Mouse (Mus musculus): Measurements from ENCODE around the gene Mrpl23. TPM values are rescaled to one million over a fixed set of nuclear protein-coding genes. Genes with fewer than 3 reads are reported as not detected.

The Mrpl23 gene
- polyA plus RNA-seq, 1 experiment, result 73.3 TPM

- Histone ChIP-seq H3K27me3 (ENCODE audit: control insufficient read depth, insufficient read depth, insufficient read length) (no peaks in the 10 kb centered on the region), H3K36me3 (ENCODE audit: control insufficient read depth, insufficient read depth) (no peaks in the 10 kb centered on the region), H3K79me2 (ENCODE audit: control insufficient read depth, insufficient read depth) (no peaks in the 10 kb centered on the region), H3ac (ENCODE audit: control insufficient read depth, insufficient read length) (no peak overlapping the region), H3K4me2 (ENCODE audit: low read depth) (no peak overlapping the region), H3K4me3 (no peak overlapping the region)
- TF ChIP-seq REST (IDR thresholded peaks at IDR 0.05; ENCODE audit: insufficient read depth, insufficient read length), result no peak
- no peak for TF ChIP-seq POLR2A (IDR thresholded peaks at IDR 0.05; ENCODE audit: insufficient read length, low read depth)
- TF ChIP-seq POLR2AphosphoS2 (IDR thresholded peaks at IDR 0.05; ENCODE audit: insufficient read length, low read depth), result no peak
- TF ChIP-seq TCF3 (IDR thresholded peaks at IDR 0.05; ENCODE audit: insufficient read length, low read depth), result no peak
- TF ChIP-seq TCF12 (IDR thresholded peaks at IDR 0.05; ENCODE audit: insufficient read depth, poor library complexity, severe bottlenecking), result no peak
- TF ChIP-seq CEBPB (IDR thresholded peaks at IDR 0.05; ENCODE audit: insufficient read depth, poor library complexity, severe bottlenecking), result no peak
- TF ChIP-seq SRF (IDR thresholded peaks at IDR 0.05; ENCODE audit: control insufficient read depth, insufficient read length, low read depth), result no peak
- TF ChIP-seq MYOG (IDR thresholded peaks at IDR 0.05; ENCODE audit: control insufficient read depth in 1 of 3, insufficient read depth in 1 of 3, insufficient read length in 2 of 3, low read depth in 2 of 3), result peak in 1 of 3 experiments; percentile 33
- TF ChIP-seq E2F4 (IDR thresholded peaks at IDR 0.05; ENCODE audit: insufficient read depth), result no peak
- peak in 1 of 3 experiments; percentile 16 for TF ChIP-seq MYOD1 (IDR thresholded peaks at IDR 0.05; ENCODE audit: control insufficient read depth in 1 of 3, insufficient read length in 2 of 3, low read depth in 2 of 3)
Observed at GRCm38 (mm10) chr7:142559651-142560175, 27.2 kb downstream of the Mrpl23 start.

- H3K4me3 ChIP-seq, result no peak overlapping the region
- no peaks in the 10 kb centered on the region for H3K79me2 ChIP-seq (ENCODE audit: control insufficient read depth, insufficient read depth)
- no peak overlapping the region for H3ac ChIP-seq (ENCODE audit: control insufficient read depth, insufficient read length)
- H3K36me3 ChIP-seq (ENCODE audit: control insufficient read depth, insufficient read depth), result no peaks in the 10 kb centered on the region
- H3K4me2 ChIP-seq (ENCODE audit: low read depth), result no peak overlapping the region
- no peak for TF ChIP-seq MYOD1 (IDR thresholded peaks at IDR 0.05; ENCODE audit: control insufficient read depth in 1 of 3, insufficient read length in 2 of 3, low read depth in 2 of 3)
- no peak for TF ChIP-seq TCF3 (IDR thresholded peaks at IDR 0.05; ENCODE audit: insufficient read length, low read depth)
- TF ChIP-seq MAX (IDR thresholded peaks at IDR 0.05; ENCODE audit: low read depth), result no peak
- TF ChIP-seq SRF (IDR thresholded peaks at IDR 0.05; ENCODE audit: control insufficient read depth, insufficient read length, low read depth), result no peak
- TF ChIP-seq CEBPB (IDR thresholded peaks at IDR 0.05; ENCODE audit: insufficient read depth, poor library complexity, severe bottlenecking), result no peak
- no peak for TF ChIP-seq E2F4 (IDR thresholded peaks at IDR 0.05; ENCODE audit: insufficient read depth)
- no peak for TF ChIP-seq TCF12 (IDR thresholded peaks at IDR 0.05; ENCODE audit: insufficient read depth, poor library complexity, severe bottlenecking)
- no peak for TF ChIP-seq POLR2A (IDR thresholded peaks at IDR 0.05; ENCODE audit: insufficient read length, low read depth)
- no peak for TF ChIP-seq POLR2AphosphoS2 (IDR thresholded peaks at IDR 0.05; ENCODE audit: insufficient read length, low read depth)
- no peak for TF ChIP-seq USF1 (IDR thresholded peaks at IDR 0.05; ENCODE audit: low read depth)
- TF ChIP-seq REST (IDR thresholded peaks at IDR 0.05; ENCODE audit: insufficient read depth, insufficient read length), result no peak
- no peak for TF ChIP-seq MYOG (IDR thresholded peaks at IDR 0.05; ENCODE audit: control insufficient read depth in 1 of 3, insufficient read depth in 1 of 3, insufficient read length in 2 of 3, low read depth in 2 of 3)
- no peaks in the 10 kb centered on the region for H3K27me3 ChIP-seq (ENCODE audit: control insufficient read depth, insufficient read depth, insufficient read length)
Observed at GRCm38 (mm10) chr7:142560942-142561855, 28.7 kb downstream of the Mrpl23 start.

- peak; percentile 1 for TF ChIP-seq TCF12 (IDR thresholded peaks at IDR 0.05; ENCODE audit: insufficient read depth, poor library complexity, severe bottlenecking)
- no peak for TF ChIP-seq POLR2AphosphoS2 (IDR thresholded peaks at IDR 0.05; ENCODE audit: insufficient read length, low read depth)
- peak in 2 of 3 experiments; percentile 49 to 62 for TF ChIP-seq MYOD1 (IDR thresholded peaks at IDR 0.05; ENCODE audit: control insufficient read depth in 1 of 3, insufficient read length in 2 of 3, low read depth in 2 of 3)
- TF ChIP-seq E2F4 (IDR thresholded peaks at IDR 0.05; ENCODE audit: insufficient read depth), result no peak
- peak in 2 of 3 experiments; percentile 48 to 82 for TF ChIP-seq MYOG (IDR thresholded peaks at IDR 0.05; ENCODE audit: control insufficient read depth in 1 of 3, insufficient read depth in 1 of 3, insufficient read length in 2 of 3, low read depth in 2 of 3)
- no peak overlapping the region for H3K4me2 ChIP-seq (ENCODE audit: low read depth)
Observed at GRCm38 (mm10) chr7:142561856-142562404, 29.4 kb downstream of the Mrpl23 start.

GRCm38 (mm10) chr7:142563168-142563567 is 30.7 kb downstream of the Mrpl23 start:
- H3K27me3 ChIP-seq (ENCODE audit: control insufficient read depth, insufficient read depth, insufficient read length), result no peaks in the 10 kb centered on the region
- no peak overlapping the region for H3K4me2 ChIP-seq (ENCODE audit: low read depth)
- no peaks in the 10 kb centered on the region for H3K79me2 ChIP-seq (ENCODE audit: control insufficient read depth, insufficient read depth)
- no peak overlapping the region for H3K4me3 ChIP-seq
- no peaks in the 10 kb centered on the region for H3K36me3 ChIP-seq (ENCODE audit: control insufficient read depth, insufficient read depth)
- no peak overlapping the region for H3ac ChIP-seq (ENCODE audit: control insufficient read depth, insufficient read length)
- no peak for TF ChIP-seq MYOD1 (IDR thresholded peaks at IDR 0.05; ENCODE audit: control insufficient read depth in 1 of 3, insufficient read length in 2 of 3, low read depth in 2 of 3)
- no peak for TF ChIP-seq USF1 (IDR thresholded peaks at IDR 0.05; ENCODE audit: low read depth)
- peak in 1 of 3 experiments; percentile 8 for TF ChIP-seq MYOG (IDR thresholded peaks at IDR 0.05; ENCODE audit: control insufficient read depth in 1 of 3, insufficient read depth in 1 of 3, insufficient read length in 2 of 3, low read depth in 2 of 3)
- TF ChIP-seq REST (IDR thresholded peaks at IDR 0.05; ENCODE audit: insufficient read depth, insufficient read length), result no peak

More at GRCm38 (mm10) chr7:142561856-142562404, 29.4 kb downstream of the Mrpl23 start:
- no peaks in the 10 kb centered on the region for H3K79me2 ChIP-seq (ENCODE audit: control insufficient read depth, insufficient read depth)
- H3K4me3 ChIP-seq, result no peak overlapping the region
- no peaks in the 10 kb centered on the region for H3K36me3 ChIP-seq (ENCODE audit: control insufficient read depth, insufficient read depth)
- no peaks in the 10 kb centered on the region for H3K27me3 ChIP-seq (ENCODE audit: control insufficient read depth, insufficient read depth, insufficient read length)
- H3ac ChIP-seq (ENCODE audit: control insufficient read depth, insufficient read length), result no peak overlapping the region
